Mouse (Mus musculus) heart, adult 2 months (tissue): Measurements from ENCODE around the gene Selenos. TPM values are rescaled to one million over a fixed set of nuclear protein-coding genes. Genes with fewer than 3 reads are reported as not detected.
A peak's percentile ranks its signal among the peaks of the same experiment; 100 is the strongest.
"Not testable (repeated sequence)": the region's sequence is repeated elsewhere in the genome, so short reads cannot be mapped to it uniquely, and the experiment has no call there.

Experiments used
- DNase-seq, 2 experiments: peaks; one replicate each; pipeline ENCODE4 v3.0.0; 2021
- H3K27ac ChIP-seq: fragments of 200-600 bp; 2 replicates; pipeline ENCODE4 v1.8.1; 2022
- H3K27me3 ChIP-seq: fragments of 200-500 bp; 2 replicates; pipeline ENCODE4 v1.6.1; 2012; ENCODE audit warnings: mild to moderate bottlenecking, low read length, inconsistent platforms, mixed read lengths; ENCODE audit not compliant: control insufficient read depth, insufficient read depth
- H3K36me3 ChIP-seq: fragments of 200-500 bp; 2 replicates; pipeline ENCODE4 v1.6.1; 2012; ENCODE audit warnings: low read length, inconsistent platforms; ENCODE audit not compliant: control insufficient read depth, insufficient read depth
- H3K4me1 ChIP-seq: fragments of 200-500 bp; 2 replicates; pipeline ENCODE4 v1.6.1; 2011; ENCODE audit warnings: low read length; ENCODE audit not compliant: control insufficient read depth, insufficient read depth
- H3K4me3 ChIP-seq: fragments of 200-600 bp; 2 replicates; pipeline ENCODE4 v1.8.1; 2022
- H3K79me2 ChIP-seq: fragments of 200-500 bp; replicated peaks from 2 replicates; pipeline ENCODE4 v1.6.1; 2012; ENCODE audit warnings: mild to moderate bottlenecking, inconsistent platforms, low read length, moderate library complexity, mixed read lengths; ENCODE audit not compliant: control insufficient read depth, insufficient read depth
- H3K9ac ChIP-seq: fragments of 200-500 bp; 2 replicates; pipeline ENCODE4 v1.6.1; 2012; ENCODE audit warnings: low read depth, mild to moderate bottlenecking, control low read depth, inconsistent platforms, low read length, mixed read lengths
- CTCF ChIP-seq: fragments of 200-600 bp; IDR thresholded peaks from 2 replicates; pipeline ENCODE4 v1.8.1; 2022; ENCODE audit warnings: antibody characterized with exemption, mild to moderate bottlenecking, moderate library complexity
- EP300 ChIP-seq: fragments of 200-500 bp; IDR thresholded peaks from 2 replicates; pipeline ENCODE4 v1.6.1; 2011; ENCODE audit warnings: low read depth, low read length, control low read depth; ENCODE audit not compliant: insufficient read depth
- POLR2A ChIP-seq: fragments of 200-500 bp; IDR thresholded peaks from 2 replicates; pipeline ENCODE4 v1.6.1; 2011; ENCODE audit warnings: mild to moderate bottlenecking, low read depth, low read length, control low read depth; ENCODE audit not compliant: insufficient read depth
- WGBS: fragments of 180-500 bp; shearing (Covaris S2); methylation state at CpG from one replicate; pipeline ENCODE4 v1.1.7; 2018; 5-methylcytosine and 5-hydroxymethylcytosine counted together
- intact Hi-C: fragments of 180-260 bp; cut with DNase I; formaldehyde crosslinking; loops from one replicate; pipeline ENCODE4 v1.15.1; 2025
- polyA plus RNA-seq: library from polyadenylated mRNA; depleted of rRNA; stranded (reverse); fragments of >200 nt; gene quantifications from 2 replicates; pipeline ENCODE4 v1.2.3, GENCODE M21; 2012
- total RNA-seq, 2 experiments: library from RNA; stranded (reverse); gene quantifications; 2 replicates each; pipeline ENCODE4 v1.2.3; 2021

Selenos gene
- total and polyA plus RNA-seq, 3 experiments: 32.5 to 43.7 (median 34.1) TPM

- WGBS: 86% methylated on average over 4 of the region's 4 CpGs
- TF ChIP-seq CTCF (no peak), EP300 (no peak), POLR2A (no peak)
- Histone ChIP-seq H3K4me3 (no peak overlapping the region), H3K36me3 (no peaks in the 10 kb centered on the region), H3K79me2 (no peaks in the 10 kb centered on the region), H3K27ac (no peak overlapping the region), H3K4me1 (no peaks in the 10 kb centered on the region), H3K27me3 (no peaks in the 10 kb centered on the region), H3K9ac (no peak overlapping the region)
- intact Hi-C loops: loop anchor here (1.0 kb wide), 1 partner anchor 350 kb away; no protein-coding TSS in a partner anchor
- DNase-seq: no peak
Measured at GRCm38 (mm10) chr7:66053946-66054483, 25.4 kb upstream of the Selenos start.

GRCm38 (mm10) chr7:66055356-66055755, 24.1 kb upstream of the Selenos start:
- not testable (repeated sequence) for H3K36me3 ChIP-seq, H3K27ac ChIP-seq, DNase-seq, H3K4me1 ChIP-seq, H3K4me3 ChIP-seq, H3K79me2 ChIP-seq, H3K9ac ChIP-seq, H3K27me3 ChIP-seq
- 2% methylated on average over 2 of the region's 2 CpGs for WGBS
- TF ChIP-seq CTCF: peak; percentile 87
- intact Hi-C loops: loop anchor here (1.0 to 5.0 kb wide), 2 partner anchors 193 to 282 kb away; partner anchors contain the start of gene Pcsk6

GRCm38 (mm10) chr7:66058703-66059102, 20.7 kb upstream of the Selenos start, which contains the start of gene Snrpa1:
Gene Snrpa1, plus strand, starts transcription at chr7:66059003.
- WGBS: 88% methylated on average over 1 of the region's 1 CpGs
- peak within 1 kb of the TSS; percentile 92 for H3K9ac ChIP-seq
- no peaks in the 10 kb centered on the region for H3K36me3 ChIP-seq
- H3K4me1 ChIP-seq: peaks cover 5% of the 10 kb centered on the region
- H3K79me2 ChIP-seq: peaks cover 2% of the 10 kb centered on the region; the same call in 1 of the 2 replicates
- no peaks in the 10 kb centered on the region for H3K27me3 ChIP-seq
- intact Hi-C loops: loop anchor here (5.0 kb wide), 1 partner anchor 196 kb away; the partner anchor contains the start of gene Pcsk6
- peak within 1 kb of the TSS; percentile 90 for H3K27ac ChIP-seq
- TF ChIP-seq CTCF: no peak
- TF ChIP-seq POLR2A: no peak
- TF ChIP-seq EP300: no peak
- H3K4me3 ChIP-seq: peak within 1 kb of the TSS; percentile 73
- DNase-seq: no peak

- H3K27me3 ChIP-seq: no peaks in the 10 kb centered on the region
- TF ChIP-seq CTCF (0 out of 2 replicates have a peak, but pooled peaks have one; percentile 13), EP300 (no peak), POLR2A (peak; percentile 85)
- peak overlapping the region; percentile 90 for H3K27ac ChIP-seq
- under 1% methylated on average over 63 of the region's 64 CpGs for WGBS
- peaks cover 5% of the 10 kb centered on the region for H3K4me1 ChIP-seq
- peaks cover 2% of the 10 kb centered on the region; the same call in 1 of the 2 replicates for H3K79me2 ChIP-seq
- peak overlapping the region; percentile 73 for H3K4me3 ChIP-seq
- peak; percentile 91 to 95 for DNase-seq
- no peaks in the 10 kb centered on the region; the same call in 1 of the 2 replicates for H3K36me3 ChIP-seq
- peak overlapping the region; percentile 92 for H3K9ac ChIP-seq
- intact Hi-C loops: no loop called here
Measured at GRCm38 (mm10) chr7:66060066-66060956, 19.1 kb upstream of the Selenos start.

GRCm38 (mm10) chr7:66061057-66061456, 18.4 kb upstream of the Selenos start:
- WGBS: 2% methylated on average over 14 of the region's 14 CpGs

More at GRCm38 (mm10) chr7:66061057-66061456, 18.4 kb upstream of the Selenos start:
- peak overlapping the region; percentile 73 for H3K4me3 ChIP-seq
- no peaks in the 10 kb centered on the region for H3K27me3 ChIP-seq
- peaks cover 2% of the 10 kb centered on the region; the same call in 1 of the 2 replicates for H3K79me2 ChIP-seq
- TF ChIP-seq POLR2A (no peak), EP300 (no peak), CTCF (no peak)
- no peak for DNase-seq
- no peaks in the 10 kb centered on the region; the same call in 1 of the 2 replicates for H3K36me3 ChIP-seq
- H3K9ac ChIP-seq: peak overlapping the region; percentile 92
- peak overlapping the region; percentile 90; the same call in 1 of the 2 replicates for H3K27ac ChIP-seq
- intact Hi-C loops: no loop called here
- H3K4me1 ChIP-seq: peaks cover 5% of the 10 kb centered on the region
